Mouse (Mus musculus): Measurements from ENCODE around the gene Specc1l. TPM values are rescaled to one million over a fixed set of nuclear protein-coding genes. Genes with fewer than 3 reads are reported as not detected.

Specc1l gene
- polyA plus RNA-seq, 1 experiment: 17.7 TPM

GRCm38 (mm10) chr10:75232612-75233155, 20.8 kb downstream of the Specc1l start:
- 98% methylated on average over 4 of the region's 4 CpGs for WGBS
- Histone ChIP-seq H3K4me1 (ENCODE audit: control insufficient read depth, insufficient read depth, insufficient read length) (no peaks in the 10 kb centered on the region), H3K27ac (ENCODE audit: insufficient read depth, low read length) (no peak overlapping the region), H3K4me3 (ENCODE audit: extremely low read depth, insufficient read depth, insufficient read length) (no peak overlapping the region), H3K27me3 (ENCODE audit: control insufficient read depth, insufficient read depth, low read length) (no peaks in the 10 kb centered on the region), H3K36me3 (ENCODE audit: control insufficient read depth, insufficient read depth, low read length) (peaks cover 9% of the 10 kb centered on the region)
- DNase-seq (ENCODE audit: low read depth in 1 of 2, low spot score in 2 of 2): no peak
- no peak for TF ChIP-seq POLR2A (IDR thresholded peaks at IDR 0.05; ENCODE audit: low read depth, low read length)
- no peak for TF ChIP-seq CTCF (IDR thresholded peaks at IDR 0.05; ENCODE audit: extremely low read depth, insufficient read depth, insufficient read length, insufficient replicate concordance)

- H3K36me3 ChIP-seq (ENCODE audit: control insufficient read depth, insufficient read depth, low read length): peaks cover 10% of the 10 kb centered on the region
- no peak for DNase-seq (ENCODE audit: low read depth in 1 of 2, low spot score in 2 of 2)
- no peak overlapping the region for H3K4me3 ChIP-seq (ENCODE audit: extremely low read depth, insufficient read depth, insufficient read length)
- TF ChIP-seq POLR2A (IDR thresholded peaks at IDR 0.05; ENCODE audit: low read depth, low read length) (no peak), CTCF (IDR thresholded peaks at IDR 0.05; ENCODE audit: extremely low read depth, insufficient read depth, insufficient read length, insufficient replicate concordance) (no peak)
- 96% methylated on average over 2 of the region's 2 CpGs for WGBS
- no peak overlapping the region for H3K27ac ChIP-seq (ENCODE audit: insufficient read depth, low read length)
- no peaks in the 10 kb centered on the region for H3K4me1 ChIP-seq (ENCODE audit: control insufficient read depth, insufficient read depth, insufficient read length)
- no peaks in the 10 kb centered on the region for H3K27me3 ChIP-seq (ENCODE audit: control insufficient read depth, insufficient read depth, low read length)
These were observed 21.6 kb downstream of the Specc1l start for GRCm38 (mm10) chr10:75233489-75233888.

GRCm38 (mm10) chr10:75235726-75236125, 23.9 kb downstream of the Specc1l start:
- H3K36me3 ChIP-seq (ENCODE audit: control insufficient read depth, insufficient read depth, low read length): peaks cover 12% of the 10 kb centered on the region
- TF ChIP-seq POLR2A (IDR thresholded peaks at IDR 0.05; ENCODE audit: low read depth, low read length) (no peak), CTCF (IDR thresholded peaks at IDR 0.05; ENCODE audit: extremely low read depth, insufficient read depth, insufficient read length, insufficient replicate concordance) (no peak)

GRCm38 (mm10) chr10:75236156-75236555, 24.3 kb downstream of the Specc1l start:
- WGBS: 93% methylated on average over 3 of the region's 3 CpGs
- DNase-seq (ENCODE audit: low read depth in 1 of 2, low spot score in 2 of 2): no peak
- Histone ChIP-seq H3K36me3 (ENCODE audit: control insufficient read depth, insufficient read depth, low read length) (peaks cover 15% of the 10 kb centered on the region), H3K4me1 (ENCODE audit: control insufficient read depth, insufficient read depth, insufficient read length) (no peaks in the 10 kb centered on the region), H3K27me3 (ENCODE audit: control insufficient read depth, insufficient read depth, low read length) (no peaks in the 10 kb centered on the region), H3K27ac (ENCODE audit: insufficient read depth, low read length) (no peak overlapping the region), H3K4me3 (ENCODE audit: extremely low read depth, insufficient read depth, insufficient read length) (no peak overlapping the region)
- no peak for TF ChIP-seq CTCF (IDR thresholded peaks at IDR 0.05; ENCODE audit: extremely low read depth, insufficient read depth, insufficient read length, insufficient replicate concordance)
- TF ChIP-seq POLR2A (IDR thresholded peaks at IDR 0.05; ENCODE audit: low read depth, low read length): no peak

More at GRCm38 (mm10) chr10:75235726-75236125, 23.9 kb downstream of the Specc1l start:
- 92% methylated on average over 2 of the region's 2 CpGs for WGBS
- Histone ChIP-seq H3K4me1 (ENCODE audit: control insufficient read depth, insufficient read depth, insufficient read length) (no peaks in the 10 kb centered on the region), H3K27me3 (ENCODE audit: control insufficient read depth, insufficient read depth, low read length) (no peaks in the 10 kb centered on the region), H3K4me3 (ENCODE audit: extremely low read depth, insufficient read depth, insufficient read length) (no peak overlapping the region), H3K27ac (ENCODE audit: insufficient read depth, low read length) (no peak overlapping the region)
- no peak for DNase-seq (ENCODE audit: low read depth in 1 of 2, low spot score in 2 of 2)

GRCm38 (mm10) chr10:75237166-75237565, 25.3 kb downstream of the Specc1l start:
- Histone ChIP-seq H3K27ac (ENCODE audit: insufficient read depth, low read length) (no peak overlapping the region), H3K4me1 (ENCODE audit: control insufficient read depth, insufficient read depth, insufficient read length) (no peaks in the 10 kb centered on the region), H3K36me3 (ENCODE audit: control insufficient read depth, insufficient read depth, low read length) (peaks cover 16% of the 10 kb centered on the region), H3K27me3 (ENCODE audit: control insufficient read depth, insufficient read depth, low read length) (no peaks in the 10 kb centered on the region), H3K4me3 (ENCODE audit: extremely low read depth, insufficient read depth, insufficient read length) (no peak overlapping the region)
- TF ChIP-seq POLR2A (IDR thresholded peaks at IDR 0.05; ENCODE audit: low read depth, low read length) (no peak), CTCF (IDR thresholded peaks at IDR 0.05; ENCODE audit: extremely low read depth, insufficient read depth, insufficient read length, insufficient replicate concordance) (no peak)
- DNase-seq (ENCODE audit: low read depth in 1 of 2, low spot score in 2 of 2): no peak
- WGBS: 90% methylated on average over 2 of the region's 2 CpGs

- no peak for TF ChIP-seq CTCF (IDR thresholded peaks at IDR 0.05; ENCODE audit: extremely low read depth, insufficient read depth, insufficient read length, insufficient replicate concordance)
- no peak for TF ChIP-seq POLR2A (IDR thresholded peaks at IDR 0.05; ENCODE audit: low read depth, low read length)
- no peaks in the 10 kb centered on the region for H3K27me3 ChIP-seq (ENCODE audit: control insufficient read depth, insufficient read depth, low read length)
- H3K4me3 ChIP-seq (ENCODE audit: extremely low read depth, insufficient read depth, insufficient read length): no peak overlapping the region
- 92% methylated on average over 8 of the region's 8 CpGs for WGBS
- no peaks in the 10 kb centered on the region for H3K4me1 ChIP-seq (ENCODE audit: control insufficient read depth, insufficient read depth, insufficient read length)
- no peak overlapping the region for H3K27ac ChIP-seq (ENCODE audit: insufficient read depth, low read length)
- DNase-seq (ENCODE audit: low read depth in 1 of 2, low spot score in 2 of 2): no peak
- H3K36me3 ChIP-seq (ENCODE audit: control insufficient read depth, insufficient read depth, low read length): peaks cover 22% of the 10 kb centered on the region
These were observed 28.8 kb downstream of the Specc1l start for GRCm38 (mm10) chr10:75240583-75241250.

GRCm38 (mm10) chr10:75245806-75246205, 33.9 kb downstream of the Specc1l start:
- Histone ChIP-seq H3K4me3 (ENCODE audit: extremely low read depth, insufficient read depth, insufficient read length) (no peak overlapping the region), H3K4me1 (ENCODE audit: control insufficient read depth, insufficient read depth, insufficient read length) (no peaks in the 10 kb centered on the region), H3K36me3 (ENCODE audit: control insufficient read depth, insufficient read depth, low read length) (peaks cover 40% of the 10 kb centered on the region), H3K27ac (ENCODE audit: insufficient read depth, low read length) (no peak overlapping the region), H3K27me3 (ENCODE audit: control insufficient read depth, insufficient read depth, low read length) (no peaks in the 10 kb centered on the region)
- WGBS: 93% methylated on average over 13 of the region's 13 CpGs
- DNase-seq (ENCODE audit: low read depth in 1 of 2, low spot score in 2 of 2): no peak
- TF ChIP-seq POLR2A (IDR thresholded peaks at IDR 0.05; ENCODE audit: low read depth, low read length) (no peak), CTCF (IDR thresholded peaks at IDR 0.05; ENCODE audit: extremely low read depth, insufficient read depth, insufficient read length, insufficient replicate concordance) (no peak)

Data from spleen, adult 2 months (tissue).